Mouse (Mus musculus) kidney, postnatal 4 days (tissue): ENCODE measurements around the gene Oas1g.
"Not testable (repeated sequence)": the region's sequence is repeated elsewhere in the genome, so short reads cannot be mapped to it uniquely, and the experiment has no call there.

ENCODE experiments used
- DNase-seq, 2 experiments: peaks; one replicate each; pipeline ENCODE4 v3.0.0; 2021; ENCODE audit warnings: mixed read lengths in 2 of 2

Oas1g gene

DNA sequence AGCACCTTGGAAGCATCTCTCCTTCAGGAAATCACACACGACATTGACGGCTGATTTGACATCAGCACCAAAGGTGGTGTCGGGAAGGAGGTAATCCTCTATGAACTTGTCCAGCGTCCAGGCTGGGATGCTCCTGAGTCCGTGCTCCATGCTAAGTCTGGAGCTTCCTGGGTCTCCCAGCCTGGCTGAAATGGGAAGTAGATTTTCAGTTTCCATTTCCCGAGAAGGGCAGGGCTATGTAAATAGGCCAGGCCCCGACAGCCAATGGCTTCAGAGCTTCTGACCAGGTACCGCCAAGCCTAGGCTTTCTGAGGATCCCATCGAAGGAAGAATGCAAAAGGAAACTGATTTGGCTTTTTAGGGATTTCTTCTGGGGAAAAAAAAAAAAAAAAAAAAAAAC is at the start of gene Oas1g:
Oas1g (minus strand) TSS at position 201 of the 400 bp plus-strand sequence.
- DNase-seq = peak in 1 of 2 experiments; percentile 11

DNA sequence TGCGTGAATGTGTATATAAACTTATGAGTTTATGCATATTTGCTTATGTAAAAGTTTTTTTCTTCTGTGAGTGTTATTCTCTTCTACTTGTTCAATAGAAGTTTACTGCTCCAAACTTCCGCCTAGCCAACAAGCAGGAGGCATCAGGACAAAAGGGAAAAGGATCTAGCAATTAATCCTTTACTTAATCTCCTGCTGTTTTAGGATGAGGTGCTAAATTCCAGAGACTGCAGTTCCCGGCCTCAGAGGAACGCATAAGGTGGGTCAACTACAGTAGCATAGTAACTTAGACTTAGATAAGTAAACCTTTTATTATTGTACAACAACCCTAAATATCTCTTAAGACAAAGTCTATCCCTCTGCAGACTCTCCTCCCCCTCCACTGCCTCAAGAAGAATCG is 46.6 kb upstream of the Oas1g start:
- DNase-seq = no peak

GRCm38 (mm10) chr5:120927036-120927435 is 39.6 kb upstream of the Oas1g start:
- DNase-seq = peak in 1 of 2 experiments; percentile 11

DNA sequence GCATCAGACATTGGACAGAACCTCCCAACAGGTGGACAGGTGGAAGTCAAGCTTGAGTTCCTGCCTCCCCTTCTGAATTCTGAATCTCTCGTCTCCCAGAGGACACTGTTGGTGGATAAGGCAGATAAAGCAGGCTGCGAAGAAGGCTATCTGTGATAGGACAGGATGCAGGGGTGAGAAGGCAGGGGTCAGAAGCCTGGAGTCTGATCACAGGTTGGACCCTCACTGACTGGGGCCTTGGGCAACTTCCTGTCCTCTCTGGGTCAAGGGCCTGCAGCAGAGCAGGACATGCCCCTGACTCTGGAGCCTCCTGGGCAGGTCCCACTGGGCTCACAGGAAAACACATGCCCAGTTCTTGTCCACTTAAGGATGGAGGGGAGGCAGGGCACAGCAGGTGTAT is 38.9 kb upstream of the Oas1g start:
- DNase-seq = not testable (repeated sequence)

- not testable (repeated sequence) for DNase-seq
Observed at GRCm38 (mm10) chr5:120924520-120924919, 37.1 kb upstream of the Oas1g start.

DNA sequence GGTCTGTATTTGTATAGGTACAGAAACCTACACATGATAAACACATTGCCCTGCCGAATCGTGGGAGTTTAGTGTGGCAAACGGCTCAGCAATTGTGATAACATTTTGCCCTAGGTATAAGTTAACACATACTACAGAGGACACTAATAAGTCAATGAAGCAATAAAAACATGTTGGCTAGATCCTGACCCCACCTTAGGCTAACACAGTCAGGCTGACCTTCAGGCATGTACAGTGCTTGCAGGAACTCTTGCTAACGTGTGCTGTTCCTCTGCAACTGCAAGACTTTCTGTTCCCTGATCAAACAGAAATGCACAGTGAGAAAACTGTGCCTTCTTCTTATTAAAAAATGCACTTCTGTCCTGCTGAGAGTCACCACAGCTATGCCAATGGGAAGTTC is 36.6 kb upstream of the Oas1g start:
- DNase-seq = no peak

GRCm38 (mm10) chr5:120920296-120920695 is 32.9 kb upstream of the Oas1g start:
- DNase-seq = no peak

- DNase-seq = not testable (repeated sequence)
Observed at GRCm38 (mm10) chr5:120919156-120919935, 31.9 kb upstream of the Oas1g start.

GRCm38 (mm10) chr5:120914204-120914603 is 26.8 kb upstream of the Oas1g start, which contains the start of gene Oas1d:
Gene Oas1d, plus strand, starts transcription at chr5:120914536.
- DNase-seq = peak; percentile 26 to 51

DNA sequence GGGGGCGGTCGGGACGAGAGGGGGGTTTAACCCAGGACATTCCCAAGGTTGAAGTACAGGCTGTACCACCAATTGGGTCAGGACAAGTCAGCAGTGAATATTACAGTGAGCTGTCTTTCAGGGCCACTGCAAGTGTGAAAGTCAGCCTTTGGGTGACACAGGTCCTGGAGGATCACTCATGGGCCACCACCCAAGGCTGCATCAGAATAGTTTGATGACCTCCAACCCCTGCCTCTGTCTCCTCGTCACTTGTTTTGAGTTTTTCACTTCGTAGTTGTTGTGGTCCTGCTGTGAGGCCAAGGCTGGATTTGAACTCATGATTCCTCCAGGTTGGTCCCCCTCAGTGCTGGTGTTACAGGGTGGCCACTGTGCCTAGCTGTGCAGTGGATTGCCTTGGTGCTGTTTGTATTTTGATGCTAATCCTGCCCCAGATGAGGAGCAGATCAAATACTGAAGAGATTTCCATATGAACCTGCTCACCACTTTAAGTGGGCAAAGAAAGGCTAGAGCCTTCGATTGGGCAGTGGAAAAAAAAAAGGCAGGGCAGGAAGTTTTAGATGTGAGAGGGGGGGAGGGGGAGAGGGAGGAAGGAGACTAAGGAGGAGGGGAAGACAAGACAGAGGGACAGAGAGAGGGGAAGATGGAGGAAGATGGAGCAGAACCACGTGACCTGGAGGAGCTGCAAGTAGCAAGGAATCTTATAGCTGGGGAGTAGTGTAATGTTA is 20.9 kb upstream of the Oas1g start:
- DNase-seq = no peak

DNA sequence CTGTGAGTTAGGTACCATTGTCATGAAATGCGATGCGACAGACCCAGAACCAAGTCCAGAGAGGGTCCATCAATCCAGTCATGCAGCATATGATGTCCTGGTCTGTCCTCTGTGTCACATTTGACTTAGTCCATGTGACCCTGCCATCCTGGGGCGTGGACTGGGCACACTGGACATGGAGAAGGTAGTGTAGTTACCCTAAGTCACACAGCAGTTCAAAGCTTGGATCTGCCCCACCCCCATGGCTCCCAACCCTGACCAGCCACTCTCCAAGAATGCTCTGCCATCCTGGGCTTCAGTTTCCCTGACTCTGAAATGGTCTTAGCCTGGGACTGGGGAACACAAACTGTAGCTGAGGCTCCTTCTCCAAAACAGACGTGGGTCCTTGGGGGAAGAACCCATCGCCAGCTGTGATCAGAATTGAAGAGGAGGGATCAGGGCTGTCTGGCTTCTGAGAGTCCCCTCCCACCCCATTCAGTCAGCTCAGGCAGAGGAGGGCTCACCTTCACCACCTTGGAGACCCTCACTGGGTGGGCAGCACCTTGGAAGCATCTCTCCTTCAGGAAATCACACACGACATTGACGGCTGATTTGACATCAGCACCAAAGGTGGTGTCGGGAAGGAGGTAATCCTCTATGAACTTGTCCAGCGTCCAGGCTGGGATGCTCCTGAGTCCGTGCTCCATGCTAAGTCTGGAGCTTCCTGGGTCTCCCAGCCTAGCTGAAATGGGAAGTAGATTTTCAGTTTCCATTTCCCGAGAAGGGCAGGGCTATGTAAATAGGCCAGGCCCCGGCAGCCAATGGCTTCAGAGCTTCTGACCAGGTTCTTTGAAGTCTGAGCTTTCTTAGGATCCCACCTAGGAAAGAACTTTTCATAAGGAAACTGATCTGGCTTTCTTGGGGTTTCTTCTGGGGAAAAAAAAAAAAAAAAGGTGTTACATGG is 19.6 kb upstream of the Oas1g start, which contains the start of gene Oas1a:
Oas1a (minus strand) TSS at position 731 of the 943 bp plus-strand sequence.
- DNase-seq = peak; percentile 34 to 51

GRCm38 (mm10) chr5:120902056-120902455 is 14.6 kb upstream of the Oas1g start:
- no peak for DNase-seq

GRCm38 (mm10) chr5:120900666-120901065 is 13.3 kb upstream of the Oas1g start:
- DNase-seq = no peak

- no peak for DNase-seq
Observed at GRCm38 (mm10) chr5:120898726-120899125, 11.3 kb upstream of the Oas1g start.

DNA sequence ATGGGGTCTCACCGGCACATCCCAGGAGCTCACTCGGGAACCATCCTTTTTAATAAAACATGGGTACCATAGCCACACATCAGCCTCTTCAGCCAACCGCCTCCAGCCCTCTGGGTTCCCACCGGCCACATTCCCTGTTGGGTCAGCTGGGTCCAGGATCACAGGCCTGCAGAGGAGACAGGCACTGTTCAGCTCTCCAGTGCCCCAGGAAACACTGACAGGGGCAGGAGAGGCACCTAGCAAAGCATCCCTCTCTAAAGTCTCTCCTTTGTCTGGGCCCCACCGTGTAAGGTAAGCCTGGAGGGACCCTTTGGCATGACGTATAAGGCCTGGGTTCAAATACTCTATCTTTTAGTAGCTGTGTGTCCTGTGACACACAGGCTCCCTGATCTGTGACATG is 10.9 kb upstream of the Oas1g start:
- no peak for DNase-seq

GRCm38 (mm10) chr5:120895231-120895900 is 8.0 kb upstream of the Oas1g start:
- no peak for DNase-seq

DNA sequence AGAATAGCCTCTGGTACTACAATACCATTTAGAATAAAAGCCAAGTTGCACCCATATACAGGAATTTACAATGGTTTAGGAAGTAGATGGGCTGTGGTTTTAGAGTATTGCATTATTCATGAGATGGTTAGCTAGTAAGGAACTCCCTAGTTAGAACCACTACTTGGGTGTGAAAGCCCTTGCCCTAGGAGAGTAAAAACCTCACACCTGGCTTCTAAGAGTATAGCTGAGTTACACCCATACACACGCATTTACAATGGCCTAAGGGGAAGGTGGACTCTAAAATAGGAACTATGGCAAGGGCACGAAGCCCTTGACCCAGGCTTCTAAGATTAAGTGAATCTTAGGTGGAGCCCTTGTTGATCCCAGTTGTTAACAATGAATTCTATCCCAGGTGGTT is 7.3 kb upstream of the Oas1g start:
- DNase-seq = not testable (repeated sequence)

DNA sequence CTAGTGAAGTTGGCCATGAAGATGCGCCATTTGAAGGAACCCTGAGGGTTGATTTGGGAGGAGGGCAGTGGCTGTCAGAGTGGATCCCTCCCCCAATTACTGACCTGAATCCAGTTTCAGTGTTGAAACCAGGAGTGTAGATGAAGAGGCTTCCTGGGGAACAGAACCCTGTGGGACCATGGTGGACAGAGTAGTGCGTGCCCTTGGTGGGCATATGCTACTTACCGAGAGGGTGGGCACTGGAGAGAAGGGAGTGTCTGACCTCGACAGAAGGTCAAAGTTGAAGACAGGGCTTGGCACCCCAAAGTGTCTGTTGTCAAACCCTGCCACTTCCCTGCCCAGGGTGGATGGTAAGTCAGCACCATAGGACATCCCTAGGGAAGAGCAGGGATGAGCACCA is 6.5 kb upstream of the Oas1g start:
- DNase-seq = not testable (repeated sequence)

DNA sequence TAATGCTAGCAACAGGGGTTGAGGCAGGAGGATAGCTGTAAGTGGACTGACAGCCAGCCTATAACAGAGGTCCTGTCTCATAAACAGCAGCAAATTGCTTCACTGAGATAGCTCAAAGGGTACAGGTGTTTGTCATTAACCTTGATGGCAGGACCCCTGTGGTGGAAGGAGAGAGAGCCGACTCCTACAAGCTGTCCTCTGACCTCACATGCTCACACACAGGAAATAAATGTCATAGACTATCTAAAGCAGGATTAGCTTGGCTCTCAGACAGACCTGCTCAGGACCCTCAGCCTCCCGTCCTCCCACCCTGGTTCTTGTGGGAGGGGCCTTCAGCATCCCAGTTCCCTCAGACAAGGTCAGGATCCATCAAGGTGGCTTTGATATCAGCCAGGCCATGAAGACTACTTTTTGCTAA is 4.8 kb upstream of the Oas1g start:
- DNase-seq = no peak

- DNase-seq = not testable (repeated sequence)
Observed at GRCm38 (mm10) chr5:120891566-120892242, 4.3 kb upstream of the Oas1g start.

GRCm38 (mm10) chr5:120890991-120891390 is 3.6 kb upstream of the Oas1g start:
- DNase-seq = no peak

GRCm38 (mm10) chr5:120890026-120890425 is 2.6 kb upstream of the Oas1g start:
- DNase-seq = no peak
